Mouse (Mus musculus): ENCODE data around the gene Dok4. TPM values are rescaled to one million over a fixed set of nuclear protein-coding genes. Genes with fewer than 3 reads are reported as not detected.

Dok4 gene
- total RNA-seq, 2 experiments from 2014 or later, result 17.5 to 21.4 TPM

GRCm38 (mm10) chr8:94814556-94814955 lies 61.6 kb downstream of the Dok4 start:
- intact Hi-C loops (cut with DNase I), result loop anchor here (2.0 to 5.0 kb wide), 3 partner anchors 94 to 287 kb away; partner anchors contain the start of genes Fam192a and Rspry1
- DNase-seq (ENCODE audit: low spot score), result no peak

Other genes with a start within 250 kb of the Dok4 start
- gene Arl2bp, start 209.7 kb downstream of the Dok4 start, total RNA-seq (2021), result 10 to 100 TPM; 82.3 to 84.2 TPM
- gene Pllp, start 180.1 kb downstream of the Dok4 start, total RNA-seq (2021), result under 1 TPM in 1 of 2 experiments, not detected in 1; 0.39 TPM
- not detected for gene Ccl22, start 130.7 kb downstream of the Dok4 start, total RNA-seq (2021)
- 1 to 10 TPM; 2.2 to 4.0 TPM for gene Cx3cl1, start 104.3 kb downstream of the Dok4 start, total RNA-seq (2021)
- gene Ccl17, start 65.9 kb downstream of the Dok4 start, total RNA-seq (2021), result not detected
- 100 to 1,000 TPM; 542 TPM for gene Coq9, start 38.0 kb downstream of the Dok4 start, total RNA-seq (2021)
- gene Ciapin1, start 38.0 kb downstream of the Dok4 start, total RNA-seq (2021), result 10 to 100 TPM; 73.7 to 80.1 TPM
- gene Polr2c, start 18.9 kb downstream of the Dok4 start, total RNA-seq (2021), result 10 to 100 TPM; 57.5 to 64.3 TPM
- 1 to 10 TPM; 6.3 to 7.2 TPM for gene Ccdc102a, start 41.8 kb upstream of the Dok4 start, total RNA-seq (2021)
- under 1 TPM; 0.29 to 0.34 TPM for gene Adgrg5, start 47.4 kb upstream of the Dok4 start, total RNA-seq (2021)
- 10 to 100 TPM; 38.6 to 48.7 TPM for gene Adgrg1, start 98.4 kb upstream of the Dok4 start, total RNA-seq (2021)
- gene Adgrg3, start 141.4 kb upstream of the Dok4 start, total RNA-seq (2021), result 1 to 10 TPM in 1 of 2 experiments, under 1 TPM in 1; 0.70 to 1.3 TPM
- not detected for gene Drc7, start 178.8 kb upstream of the Dok4 start, total RNA-seq (2021)
- gene Katnb1, start 204.9 kb upstream of the Dok4 start, total RNA-seq (2021), result 1 to 10 TPM; 5.5 to 6.8 TPM